Mouse (Mus musculus) layer of hippocampus, postnatal 25 days (tissue): ENCODE data around the gene Akap2. TPM values are rescaled to one million over a fixed set of nuclear protein-coding genes. Genes with fewer than 3 reads are reported as not detected.
A peak's percentile ranks its signal among the peaks of the same experiment; 100 is the strongest.

Source experiments
- DNase-seq, 2 experiments: peaks; one replicate each; pipeline ENCODE4 v3.0.0; 2022; ENCODE audit warnings: mixed read lengths in 2 of 2, low spot score in 1 of 2; ENCODE audit errors: extremely low spot score in 1 of 2
- total RNA-seq, 2 experiments: library from RNA; stranded (reverse); gene quantifications; 2 replicates each; pipeline ENCODE4 v1.2.3; 2021

The Akap2 gene
- total RNA-seq, 2 experiments from 2014 or later: 42.3 to 42.5 TPM

DNA sequence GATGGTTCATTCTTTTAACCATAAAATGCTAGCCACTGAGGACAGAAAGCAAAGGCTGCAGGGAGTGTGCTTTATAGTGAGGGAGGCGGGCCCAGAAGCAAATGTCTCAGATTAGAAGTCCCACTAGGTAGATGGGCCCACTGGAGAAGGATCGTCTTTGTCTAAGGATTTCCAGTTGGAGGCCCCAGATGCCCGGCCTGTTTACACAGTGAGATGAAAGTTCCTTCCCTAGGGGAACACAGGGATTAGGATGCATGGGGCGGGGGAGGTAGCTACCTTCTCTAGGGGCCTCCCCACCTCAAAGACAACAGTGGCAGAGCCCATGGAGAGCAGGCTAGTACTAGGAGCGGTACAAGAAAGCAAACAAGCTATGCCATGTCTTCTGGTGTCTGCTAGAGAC lies 177.7 kb downstream of the Akap2 start:
- no peak for DNase-seq

DNA sequence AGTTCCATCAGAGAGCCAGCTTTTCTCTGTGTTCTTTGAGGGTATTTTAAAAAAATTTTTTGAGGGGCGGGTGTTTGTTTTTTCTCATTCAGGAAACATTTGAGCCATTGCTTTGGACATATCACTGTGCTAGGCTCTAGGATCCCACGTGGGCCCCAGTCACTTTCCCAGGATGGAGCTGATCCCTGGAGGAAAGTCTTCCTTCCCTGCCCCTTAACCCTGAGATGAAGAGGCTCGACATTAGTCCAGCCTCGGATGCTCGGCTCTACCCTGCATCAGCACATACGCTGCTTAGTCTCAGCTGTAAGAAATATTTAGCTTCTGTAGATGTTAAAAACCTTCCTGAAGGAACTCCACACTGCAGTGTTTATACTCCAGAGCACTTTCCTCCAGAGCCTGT lies 178.4 kb downstream of the Akap2 start:
- DNase-seq: no peak

DNA sequence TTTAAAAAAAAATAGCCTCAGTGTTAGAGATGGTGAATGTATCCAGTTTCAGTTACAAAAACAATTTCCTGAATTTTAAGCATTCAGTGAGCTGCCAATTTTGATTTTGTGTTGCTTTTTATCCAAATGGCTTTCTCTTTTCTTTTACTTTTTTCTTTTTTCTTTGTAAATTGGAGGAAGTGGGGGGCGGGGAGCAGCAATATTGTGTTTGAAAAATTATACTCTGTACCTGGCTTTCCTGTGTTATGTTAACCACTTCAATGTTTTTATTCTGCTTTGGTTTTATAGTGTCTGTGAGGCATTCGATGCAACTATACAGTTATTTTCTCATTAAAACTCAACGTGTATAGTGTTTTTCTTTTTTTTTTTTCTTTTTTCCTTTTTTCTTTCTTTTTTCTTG lies 179.2 kb downstream of the Akap2 start:
- no peak for DNase-seq

DNA sequence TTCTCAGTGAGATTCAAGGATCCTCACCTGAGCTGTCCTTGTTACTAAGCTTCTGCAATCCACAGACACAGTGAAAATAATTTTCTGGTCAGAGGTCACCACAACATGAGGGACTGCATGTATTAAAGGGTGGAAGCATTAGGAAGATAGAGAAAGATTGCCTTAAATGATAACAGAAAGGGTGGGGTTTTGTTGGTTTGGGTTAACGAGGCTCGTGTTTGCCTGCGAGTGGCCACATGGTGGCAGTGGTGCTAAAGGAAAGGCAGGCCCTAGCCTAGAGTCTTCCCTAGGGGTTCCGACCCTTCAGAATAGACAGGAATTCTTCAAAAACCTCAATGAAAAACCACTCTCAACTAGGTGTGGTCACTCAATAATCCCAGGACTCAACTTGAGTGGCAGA lies 183.8 kb downstream of the Akap2 start:
- peak; percentile 36 to 54 for DNase-seq

DNA sequence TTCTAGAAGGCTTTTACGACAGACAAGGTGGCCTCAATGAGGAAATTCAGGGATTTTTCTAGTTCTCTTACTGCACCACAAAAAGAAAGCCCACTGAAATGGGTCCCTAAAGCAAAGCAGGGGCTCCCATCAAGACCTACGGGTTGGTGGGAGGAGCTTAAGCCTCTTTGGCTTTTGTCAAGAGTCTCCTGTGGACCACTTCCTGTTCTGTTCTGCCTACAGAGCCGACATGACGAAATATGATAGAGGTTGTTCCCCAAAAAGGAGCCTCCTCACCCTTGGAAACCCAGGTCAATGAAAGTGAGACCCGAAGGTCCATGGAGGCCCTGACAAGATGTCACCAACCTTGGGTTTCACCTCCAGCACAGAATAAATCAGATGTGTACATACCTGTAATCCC lies 185.2 kb downstream of the Akap2 start:
- DNase-seq: no peak

DNA sequence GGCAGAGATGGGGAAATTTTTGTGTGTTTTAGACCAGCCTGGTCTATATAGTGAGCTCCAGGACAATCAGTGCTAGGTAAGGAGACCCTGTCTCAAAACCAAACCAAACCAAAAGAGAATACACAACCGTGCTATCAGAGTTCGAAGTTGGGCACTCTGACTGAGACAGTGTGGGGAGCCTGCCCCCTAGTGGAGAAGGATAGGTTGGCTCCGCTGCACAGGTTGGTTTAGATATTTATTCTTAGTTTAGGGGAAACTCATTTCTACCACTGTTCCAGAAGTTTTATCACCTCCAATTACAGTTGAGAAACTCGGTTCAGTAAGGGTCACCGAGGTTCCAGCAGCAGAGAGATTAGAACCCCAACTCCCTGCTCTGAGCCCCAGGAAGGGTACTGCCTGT lies 186.8 kb downstream of the Akap2 start:
- peak; percentile 35 to 78 for DNase-seq

DNA sequence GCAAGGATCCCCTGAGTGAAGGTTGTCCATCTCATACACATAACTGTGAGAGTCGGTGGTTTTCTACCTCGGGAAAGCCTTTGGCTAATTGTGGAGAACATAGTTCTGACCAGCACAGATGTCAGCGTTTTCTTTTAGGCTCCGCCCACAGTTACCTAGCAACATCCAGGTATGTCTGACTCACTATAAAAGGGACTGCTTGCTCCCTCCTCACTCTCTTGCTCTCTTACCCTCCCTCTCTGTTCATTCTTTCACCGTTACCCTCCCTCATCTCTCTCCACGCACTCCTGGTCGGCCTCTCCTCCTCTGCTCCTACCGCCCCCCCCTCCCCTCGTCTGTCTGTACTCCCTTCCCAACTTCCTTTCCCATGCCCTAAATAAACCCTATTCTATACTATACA lies 187.2 kb downstream of the Akap2 start:
- DNase-seq: no peak

DNA sequence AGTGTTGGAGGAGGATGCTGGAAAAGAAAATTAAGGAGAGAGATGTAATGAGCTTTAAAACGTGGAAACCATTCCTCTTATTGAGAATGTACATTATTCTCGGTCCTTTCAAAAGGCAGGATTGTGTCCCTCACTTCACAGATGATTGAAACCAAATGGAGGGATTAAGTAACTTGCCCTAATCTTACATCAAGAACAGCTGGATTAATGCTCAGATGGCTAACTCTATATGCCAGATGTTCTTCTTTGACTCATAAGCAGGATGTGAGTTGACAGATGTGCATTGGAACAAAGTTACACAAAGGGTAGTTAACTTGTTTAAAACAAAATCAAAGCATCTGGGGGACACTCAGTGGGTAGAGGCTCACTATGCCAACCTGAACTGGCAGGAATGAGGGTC lies 189.3 kb downstream of the Akap2 start:
- DNase-seq: no peak

DNA sequence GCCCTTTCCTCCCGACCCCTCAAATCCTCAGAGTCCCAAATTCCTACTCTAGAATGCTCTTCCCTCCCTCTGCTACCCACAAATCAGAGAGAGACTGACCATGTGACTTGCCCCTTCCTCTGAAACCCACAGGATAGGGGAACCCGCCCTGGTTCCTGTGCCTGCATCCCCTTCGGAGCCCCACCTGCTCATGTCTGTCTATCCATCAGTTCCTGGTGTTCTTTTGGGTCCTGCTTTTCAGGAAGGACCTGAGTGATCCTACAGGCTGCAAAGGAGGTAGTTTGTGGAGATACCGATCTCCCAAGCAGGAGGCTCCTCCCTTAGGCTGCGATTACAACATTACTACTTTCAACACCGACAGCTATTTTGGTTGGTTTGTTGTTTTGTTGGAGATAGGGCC lies 191.4 kb downstream of the Akap2 start:
- no peak for DNase-seq

DNA sequence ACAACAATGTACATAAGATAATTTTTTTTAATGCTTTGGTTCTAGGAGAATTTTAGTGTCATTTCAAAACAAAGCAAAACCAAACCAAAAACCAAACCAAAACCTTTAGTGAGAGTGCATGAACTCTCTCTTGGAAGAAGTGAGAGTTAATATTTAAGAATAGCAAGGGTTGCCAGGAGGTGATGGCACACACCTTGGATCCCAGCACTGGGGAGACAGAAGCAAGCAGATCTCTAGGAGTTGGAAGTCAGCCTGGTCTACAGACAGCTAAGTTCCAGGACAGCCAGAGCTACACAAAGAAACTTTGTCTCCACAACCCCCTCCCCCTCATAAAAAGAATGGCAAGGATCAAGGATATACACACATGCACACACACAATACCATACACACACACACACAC lies 195.6 kb downstream of the Akap2 start:
- DNase-seq: no peak

DNA sequence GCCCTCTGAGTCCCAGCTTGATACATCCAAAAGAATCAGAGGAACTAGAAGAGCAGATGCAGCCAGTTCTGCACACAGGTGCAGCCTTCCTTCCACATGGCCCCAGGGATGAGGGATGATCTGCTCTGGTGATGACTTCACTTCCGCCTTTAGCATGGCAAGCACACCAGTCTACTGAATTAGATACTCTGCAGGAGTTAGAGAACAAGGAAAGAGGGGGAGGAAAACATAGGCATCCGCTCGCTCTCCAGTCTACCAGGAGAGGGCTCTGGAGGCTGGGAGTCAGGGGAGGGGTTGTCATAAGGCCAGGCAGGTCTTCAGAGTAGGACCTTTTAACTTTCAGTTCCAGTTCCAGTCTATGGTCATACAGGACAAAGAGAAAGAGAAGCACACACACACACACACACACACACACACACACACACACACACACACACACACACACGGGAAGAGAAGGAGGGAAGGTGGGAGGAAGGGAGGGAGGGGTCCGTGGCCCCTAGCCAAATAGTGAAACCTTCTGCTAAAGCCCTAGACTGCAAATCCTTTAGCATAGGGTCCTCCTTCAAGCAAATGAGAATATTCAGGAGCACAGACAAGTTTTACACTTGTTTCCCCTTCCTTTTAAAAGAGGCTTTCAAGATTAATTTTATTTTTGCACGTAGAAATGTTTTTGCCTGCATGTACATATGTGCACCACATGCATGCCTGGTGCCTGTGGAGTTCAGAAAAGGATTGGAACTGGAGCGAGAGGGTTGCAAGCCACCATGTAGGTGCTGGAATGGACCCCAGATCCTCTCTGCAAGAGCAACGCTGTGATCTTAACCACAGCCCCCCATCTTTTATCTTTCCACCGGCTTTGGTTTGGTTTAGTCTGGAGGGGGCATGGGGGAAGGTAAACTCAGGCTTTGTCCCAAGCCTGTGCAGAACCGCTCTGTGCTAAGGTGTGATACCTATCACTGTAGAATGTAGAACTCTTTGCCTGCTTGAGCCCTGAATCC lies 197.0 kb downstream of the Akap2 start:
- no peak for DNase-seq

DNA sequence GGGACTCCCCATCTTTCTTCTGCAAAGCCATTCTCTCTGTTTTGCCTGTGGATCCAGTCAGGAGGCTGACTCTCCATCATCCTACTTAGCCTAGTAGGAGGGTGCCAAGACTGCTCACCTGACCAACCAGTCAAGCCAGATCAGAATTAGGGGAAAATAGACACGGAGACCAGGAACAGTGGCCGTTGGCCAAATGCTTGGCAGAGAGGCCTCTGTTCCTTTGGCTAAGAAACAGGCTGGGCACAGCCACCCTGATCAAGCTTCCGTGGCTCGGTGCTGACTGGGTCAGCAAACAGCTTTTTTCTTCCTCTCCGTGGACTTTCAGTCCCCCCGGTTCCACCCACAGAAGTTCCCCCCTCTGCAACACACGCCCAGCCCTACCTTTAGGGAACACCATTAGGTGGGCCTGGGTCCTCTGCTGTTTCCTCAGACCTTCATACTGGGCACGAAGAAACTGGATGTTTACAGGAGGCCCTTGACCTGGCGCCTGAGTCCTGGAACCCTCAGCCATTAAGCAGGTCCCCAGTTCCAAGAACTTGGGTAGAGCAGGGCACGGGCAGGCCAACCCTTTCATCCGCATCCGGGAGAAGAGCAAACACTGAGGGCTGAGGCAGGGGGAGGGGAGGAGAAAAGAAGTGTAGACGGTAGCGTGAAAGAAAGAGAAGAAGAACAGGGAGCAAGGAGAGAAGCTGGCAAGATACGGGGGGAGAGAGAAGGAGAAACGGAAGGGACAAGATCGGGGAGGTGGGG lies 197.9 kb downstream of the Akap2 start:
- peak in 1 of 2 experiments; percentile 21 for DNase-seq

DNA sequence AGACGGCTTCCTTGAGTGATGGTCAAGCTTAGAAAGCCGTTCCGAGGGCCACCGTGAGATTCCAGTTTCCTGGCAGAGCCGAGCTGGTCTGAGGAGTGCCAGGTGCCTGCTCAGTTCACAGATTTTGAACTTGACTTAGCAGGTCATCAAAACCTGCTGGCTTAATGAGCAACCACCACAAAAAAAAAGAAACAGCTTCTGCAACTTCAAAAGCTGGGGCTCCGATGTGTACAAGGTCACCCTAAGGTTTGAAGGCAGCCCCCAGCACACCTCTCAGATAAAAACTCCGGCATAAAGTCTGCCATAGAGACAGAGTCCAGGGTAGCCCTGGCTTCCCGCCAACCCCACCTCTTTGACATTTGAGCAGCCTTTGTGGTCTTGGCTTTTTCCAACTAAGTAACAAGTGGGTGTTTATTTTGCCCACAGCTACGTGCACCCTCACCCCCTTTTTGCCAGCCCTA lies 198.8 kb downstream of the Akap2 start, which contains the start of gene D630039A03Rik:
TSS of gene D630039A03Rik (minus strand) at position 97 of the 461 bp plus-strand sequence.
- DNase-seq: no peak

DNA sequence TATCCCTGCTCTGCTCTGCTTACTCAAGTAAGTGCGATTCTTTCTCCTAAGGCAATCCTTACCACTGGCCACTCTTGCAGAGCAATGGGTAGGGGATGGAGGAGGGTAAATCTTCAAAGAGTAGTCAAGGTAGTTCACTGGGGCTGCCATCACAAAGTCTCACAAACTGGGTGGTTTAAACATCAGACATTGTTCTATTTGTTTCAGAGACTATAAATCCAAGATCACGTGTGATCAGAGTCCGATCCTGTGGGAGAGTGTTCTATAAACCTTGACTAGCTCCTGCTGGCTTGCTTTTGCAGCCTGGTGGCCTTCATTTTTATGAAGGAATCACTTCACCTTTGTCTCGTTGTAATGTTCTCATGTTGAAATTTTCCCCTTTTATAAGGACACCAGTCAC lies 199.3 kb downstream of the Akap2 start:
- DNase-seq: no peak

DNA sequence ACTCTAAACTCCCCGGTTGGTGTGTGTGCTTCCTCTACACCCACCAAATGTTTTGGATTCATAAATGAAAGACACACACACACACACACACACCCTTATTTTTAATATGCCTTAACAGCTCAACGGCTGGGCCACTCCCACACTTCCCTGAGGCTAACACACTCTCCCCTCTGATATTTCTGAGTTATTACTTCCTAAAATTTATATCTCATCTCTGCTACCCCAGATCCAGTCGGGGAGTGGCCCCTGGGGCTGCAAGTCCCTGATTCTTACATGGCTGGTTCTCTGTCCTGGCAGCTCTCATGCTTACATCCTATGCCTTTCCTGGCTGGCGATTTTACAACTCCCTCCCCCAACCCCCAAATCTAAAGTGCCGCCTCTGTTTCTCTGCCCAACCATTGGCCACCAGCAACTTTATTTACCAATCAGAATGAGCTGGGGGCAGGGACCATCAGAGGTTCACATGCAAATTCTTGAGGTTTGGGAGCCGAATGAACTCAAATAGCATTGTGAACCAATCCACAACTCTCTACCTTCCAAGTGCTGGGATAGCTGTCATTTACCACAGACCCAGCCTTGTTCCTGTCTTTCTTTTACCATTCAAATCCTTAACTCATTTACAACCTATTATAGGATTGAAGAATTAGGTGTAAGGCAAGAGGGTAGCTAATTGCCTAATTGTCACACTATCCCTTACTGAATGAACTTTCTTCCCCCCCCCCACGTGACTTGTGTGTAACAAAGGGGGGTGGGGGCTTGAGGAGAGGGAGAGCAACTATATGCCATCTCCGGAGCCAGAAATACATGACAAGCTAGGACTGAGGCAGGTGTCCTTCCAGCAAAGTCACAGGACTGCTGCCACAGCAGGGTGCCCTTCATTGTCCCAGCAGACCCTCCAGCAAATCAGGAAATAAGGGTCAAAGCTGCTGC lies 202.3 kb downstream of the Akap2 start:
- no peak for DNase-seq

DNA sequence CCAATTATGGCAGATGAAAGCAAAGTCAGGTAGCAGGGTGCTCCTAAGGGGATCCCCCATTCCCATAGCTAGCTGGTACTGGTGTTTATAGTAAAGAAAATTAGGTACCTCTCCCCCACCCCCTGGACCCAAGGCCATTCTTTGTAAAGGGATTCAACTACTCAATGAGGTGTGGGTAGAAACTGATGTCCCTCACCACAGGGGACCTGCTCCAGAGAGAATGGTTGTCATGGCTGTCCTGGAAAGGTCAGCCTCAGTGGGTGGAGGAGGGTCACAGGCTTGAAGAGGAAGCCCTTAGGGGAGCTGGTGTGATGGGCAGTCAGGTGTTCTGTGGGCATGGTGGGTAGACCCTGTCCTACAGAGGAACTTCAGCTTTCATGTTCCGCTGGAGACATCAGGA lies 203.1 kb downstream of the Akap2 start:
- no peak for DNase-seq

DNA sequence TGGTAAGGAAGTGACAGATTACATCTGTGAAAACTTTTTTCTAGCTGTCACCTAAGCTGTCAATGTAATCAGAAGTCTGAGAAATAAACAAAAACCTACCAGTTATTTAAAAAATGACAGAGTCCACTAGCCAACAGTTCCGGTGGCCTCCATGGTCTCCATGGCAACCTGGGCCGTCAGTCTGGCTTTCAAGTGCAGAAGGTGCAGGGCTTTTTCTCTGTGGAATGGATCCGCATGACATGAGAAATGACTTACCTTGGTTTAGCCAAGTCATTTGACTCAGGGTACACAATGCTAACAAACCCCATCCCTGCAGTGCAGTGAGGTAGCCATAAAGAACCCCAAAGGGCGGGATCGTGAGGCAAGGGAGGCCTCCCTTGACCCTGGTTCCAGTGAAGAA lies 204.7 kb downstream of the Akap2 start:
- DNase-seq: no peak

DNA sequence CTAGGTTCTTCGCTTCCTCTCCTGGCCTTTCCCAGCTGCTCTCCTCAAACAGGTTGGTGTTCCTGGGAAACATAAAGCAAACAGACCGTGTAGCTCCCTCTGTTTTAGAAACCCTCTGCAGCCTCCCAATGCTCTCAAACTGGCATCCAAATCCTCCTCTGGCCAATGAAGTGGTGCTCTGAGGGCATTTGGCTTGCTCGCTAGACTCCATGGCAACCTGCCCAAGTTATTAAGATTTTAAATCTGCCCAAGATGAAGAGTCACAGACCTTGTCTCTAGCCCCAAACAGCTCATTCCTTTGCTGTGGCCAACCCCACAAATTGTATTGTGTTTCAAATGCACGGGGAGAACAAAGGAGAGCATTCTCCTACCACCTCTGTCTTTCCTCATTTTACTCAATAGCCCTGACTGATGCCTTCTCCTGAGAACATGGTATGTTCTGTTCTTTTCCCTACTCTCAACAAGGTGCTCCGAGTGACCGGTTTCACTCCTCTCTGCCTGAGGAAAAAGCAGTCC lies 207.2 kb downstream of the Akap2 start:
- DNase-seq: no peak

DNA sequence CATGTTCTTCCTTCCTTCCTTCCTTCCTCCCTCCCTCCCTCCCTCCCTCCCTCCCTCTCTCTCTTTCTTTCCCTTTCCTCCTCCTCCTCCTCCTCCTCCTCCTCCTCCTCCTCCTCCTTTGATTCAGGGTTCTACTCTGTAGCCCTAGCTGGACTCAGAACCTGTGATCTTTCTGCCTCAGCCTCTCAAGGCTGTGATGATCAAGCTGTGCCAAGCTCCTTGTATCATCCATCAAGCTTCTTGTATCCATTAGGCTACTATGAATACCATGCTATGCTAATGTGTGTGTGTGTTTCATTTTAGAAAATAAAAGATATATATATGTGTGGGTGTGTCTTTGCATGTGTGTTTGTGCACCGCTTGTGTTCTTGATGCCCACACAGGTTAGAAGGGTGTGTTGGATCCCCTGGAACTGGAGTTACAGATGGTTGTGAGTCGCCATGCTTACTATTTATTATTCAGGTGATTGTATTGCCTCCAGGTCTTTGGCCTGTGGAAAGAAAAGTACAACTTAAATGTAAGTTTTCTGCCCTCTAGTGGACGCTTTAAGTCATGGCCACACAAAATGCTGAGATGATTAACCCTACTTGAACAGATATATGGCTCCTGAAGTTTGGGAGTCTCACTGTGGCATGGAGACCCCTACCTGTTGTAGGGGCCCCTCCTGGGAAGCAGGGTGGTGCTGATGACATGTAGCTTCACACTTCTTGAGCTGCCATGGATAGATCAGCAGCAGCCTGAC lies 210.2 kb downstream of the Akap2 start:
- no peak for DNase-seq
